Comparison of ENCODE assay signal across 17 mouse cellular contexts in the genomic region with DNA sequence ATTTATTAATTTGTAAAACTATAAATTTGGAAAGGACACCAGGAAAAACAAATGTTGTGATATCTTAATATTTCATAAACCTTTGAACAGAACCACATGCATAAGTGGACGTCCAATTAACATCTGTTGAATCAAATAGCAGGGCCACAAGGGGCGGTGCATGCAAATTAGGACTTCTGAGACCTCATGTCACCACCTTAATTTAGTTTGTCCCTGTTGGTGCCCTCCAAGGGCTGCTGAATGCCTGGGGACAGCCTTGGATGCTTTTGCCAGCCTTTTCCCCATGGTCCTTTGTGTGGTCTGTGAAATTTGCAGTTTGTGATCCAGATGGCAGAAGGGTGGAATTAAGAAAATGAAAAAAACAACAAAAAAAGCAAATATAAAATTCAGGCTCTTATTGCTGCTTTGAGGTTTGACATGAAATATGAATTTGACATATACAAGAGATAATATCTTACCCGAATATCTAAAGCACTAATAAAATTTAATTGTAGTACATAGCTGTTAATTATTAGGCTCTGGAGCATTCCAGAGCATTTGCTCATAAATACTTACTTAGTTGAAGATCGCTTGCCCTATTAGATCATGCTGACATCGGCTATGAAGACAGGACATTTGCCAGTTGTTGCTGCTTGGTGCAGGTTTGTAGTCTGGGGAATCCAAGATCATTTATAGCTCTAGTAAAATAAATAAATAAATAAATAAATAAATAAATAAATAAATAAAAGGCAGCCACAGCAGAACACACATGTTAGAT.
A peak's percentile ranks its signal among the peaks of the same experiment; 100 is the strongest.
DNase-seq lines count a peak whose midpoint lies in the region; TF ChIP-seq lines count a peak whose summit lies in the region.
"Had no signal": no experiment of that assay in that cellular context is flagged by ENCODE, and none has a peak within 500 bp of the region (broad histone marks: within the 10 kb centered on the region; RNA-seq: fewer than 3 reads in every experiment).

No protein-coding gene starts in this region.

- WGBS in kidney, adult 2 months: 48% methylated on average over 5 of the region's 5 CpGs
- 69% methylated on average over 5 of the region's 5 CpGs for WGBS in cerebellum, adult 2 months

- no peaks in the 10 kb centered on the region for H3K36me3 ChIP-seq in kidney, adult 2 months (ENCODE audit: control insufficient read depth, insufficient read depth, low read length)
- H3K36me3 ChIP-seq: forebrain, embryonic 15.5 days; heart, embryonic 13.5 days; hindbrain, embryonic 15.5 days had no signal

- TF ChIP-seq CTCF in kidney, adult 2 months (conservative IDR thresholded peaks at IDR 0.05; ENCODE audit: insufficient read depth, insufficient read length, low read depth, low read length): no peak
- TF ChIP-seq CTCF in brain, embryonic 14.5 days (IDR thresholded peaks at IDR 0.05; ENCODE audit: borderline replicate concordance, extremely low read depth, insufficient read depth, insufficient read length): no peak
- no peak for TF ChIP-seq CTCF in cerebellum, adult 2 months (IDR thresholded peaks at IDR 0.05; ENCODE audit: borderline replicate concordance, insufficient read depth, low read depth, low read length)

- peak; percentile 23 for DNase-seq in kidney, adult 2 months
- DNase-seq in kidney, adult 18-20 months: no peak
- DNase-seq in kidney, postnatal 10 days: peak; percentile 42
- DNase-seq in kidney, adult 8-10 months: no peak
- DNase-seq in brain, embryonic 14.5 days (ENCODE audit: low read depth): peak; percentile 4
- peak; percentile 24 to 45 for DNase-seq in kidney, postnatal 4 days
- DNase-seq in cerebellum, adult 2 months: no peak
- DNase-seq: adrenal gland, postnatal 36 days; cerebellum, adult 11 months; cerebellum, adult 9-10 months; cerebellum, postnatal 25 days; gastrocnemius, postnatal 36 days; heart, adult 11 months; heart, postnatal 36 days had no signal

- H3K4me3 ChIP-seq in kidney, adult 2 months (ENCODE audit: insufficient read depth, low read depth, low read length): no peak overlapping the region
- H3K4me3 ChIP-seq in cerebellum, adult 2 months (replicated peaks; ENCODE audit: insufficient read depth, low read depth, low read length): no peak overlapping the region
- H3K4me3 ChIP-seq: forebrain, embryonic 15.5 days; heart, embryonic 13.5 days; hindbrain, embryonic 15.5 days had no signal

- no peak overlapping the region for H3K27ac ChIP-seq in kidney, adult 2 months (ENCODE audit: insufficient read depth, low read depth, low read length)
- H3K27ac ChIP-seq in cerebellum, adult 2 months (ENCODE audit: insufficient read depth, low read length): no peak overlapping the region
- H3K27ac ChIP-seq: forebrain, embryonic 15.5 days; heart, embryonic 13.5 days; hindbrain, embryonic 15.5 days had no signal

- no peak for TF ChIP-seq POLR2A in kidney, adult 2 months (IDR thresholded peaks at IDR 0.05; ENCODE audit: low read depth, low read length)
- no peak for TF ChIP-seq POLR2A in brain, embryonic 14.5 days (IDR thresholded peaks at IDR 0.05; ENCODE audit: borderline replicate concordance, extremely low read depth, insufficient read depth, insufficient read length, poor library complexity, severe bottlenecking)
- TF ChIP-seq POLR2A in cerebellum, adult 2 months (IDR thresholded peaks at IDR 0.05; ENCODE audit: borderline replicate concordance, insufficient read depth, low read length): no peak

- no peaks in the 10 kb centered on the region for H3K4me1 ChIP-seq in kidney, adult 2 months (ENCODE audit: control insufficient read depth, insufficient read depth, low read length)
- no peaks in the 10 kb centered on the region for H3K4me1 ChIP-seq in cerebellum, adult 2 months (ENCODE audit: control insufficient read depth, insufficient read depth, low read length)
- H3K4me1 ChIP-seq: forebrain, embryonic 15.5 days; heart, embryonic 13.5 days; hindbrain, embryonic 15.5 days had no signal

- H3K27me3 ChIP-seq in kidney, adult 2 months (replicated peaks; ENCODE audit: control insufficient read depth, insufficient read depth, low read length): no peaks in the 10 kb centered on the region
- H3K27me3 ChIP-seq in cerebellum, adult 2 months (ENCODE audit: control insufficient read depth, insufficient read depth, low read length): no peaks in the 10 kb centered on the region
- H3K27me3 ChIP-seq: forebrain, embryonic 15.5 days; heart, embryonic 13.5 days; hindbrain, embryonic 15.5 days had no signal

Comparison
In these comparisons a context has a peak if more than half of its experiments do, and no peak if none do; other contexts are left out.
1. DNase-seq: peak in kidney, adult 2 months (single experiment), kidney, postnatal 10 days (single experiment), brain, embryonic 14.5 days (single experiment) and kidney, postnatal 4 days (2 of 2); none in kidney, adult 18-20 months (single experiment), kidney, adult 8-10 months (0 of 2) and cerebellum, adult 2 months (0 of 2).